Mouse (Mus musculus): ENCODE results near the gene Olfr800.

Gene Olfr800

DNA sequence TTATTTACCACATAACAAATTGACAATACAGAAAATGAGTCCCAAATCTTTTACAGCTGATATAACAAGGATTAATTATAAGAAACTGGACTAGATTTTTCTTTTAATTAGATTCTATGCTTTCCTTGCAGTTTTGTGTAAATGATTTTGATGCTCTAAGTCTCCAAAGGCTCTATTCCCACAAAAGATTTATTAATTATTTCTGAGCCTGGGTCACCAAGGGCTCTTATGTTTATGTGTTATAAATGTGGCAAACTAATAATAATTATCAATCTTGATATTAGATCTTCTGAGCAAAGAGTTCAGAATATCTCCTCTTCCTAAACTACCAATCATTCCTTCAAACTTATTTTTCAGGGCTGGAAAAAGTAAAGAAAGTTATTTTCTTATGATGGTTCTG is at the start of gene Olfr800:
TSS of gene Olfr800 (plus strand) at position 301 of the 400 bp plus-strand sequence.
- no peak for DNase-seq (ENCODE audit: low read depth, low spot score)

DNA sequence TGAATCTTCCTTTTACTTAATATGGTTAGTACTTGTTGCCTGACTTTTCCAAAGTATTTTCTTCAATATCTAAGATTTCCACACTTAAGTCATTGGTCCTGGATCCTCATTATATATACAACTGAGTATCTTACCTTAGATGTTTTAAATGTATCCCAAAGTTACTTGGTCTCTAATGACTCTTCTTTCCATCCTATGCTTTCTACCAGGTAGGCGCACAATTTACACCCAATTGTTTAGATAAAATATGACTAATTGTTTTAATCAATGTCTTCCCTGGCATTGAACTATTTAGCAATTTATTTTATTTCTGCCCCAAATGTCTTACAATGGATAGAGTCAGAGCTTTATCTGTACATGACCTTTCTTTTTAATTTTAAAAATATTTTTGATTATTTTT is 45.0 kb upstream of the Olfr800 start, which contains the start of gene Olfr796:
TSS of gene Olfr796 (minus strand) at position 101 of the 400 bp plus-strand sequence.
- no peak for DNase-seq (ENCODE audit: low read depth, low spot score)

DNA sequence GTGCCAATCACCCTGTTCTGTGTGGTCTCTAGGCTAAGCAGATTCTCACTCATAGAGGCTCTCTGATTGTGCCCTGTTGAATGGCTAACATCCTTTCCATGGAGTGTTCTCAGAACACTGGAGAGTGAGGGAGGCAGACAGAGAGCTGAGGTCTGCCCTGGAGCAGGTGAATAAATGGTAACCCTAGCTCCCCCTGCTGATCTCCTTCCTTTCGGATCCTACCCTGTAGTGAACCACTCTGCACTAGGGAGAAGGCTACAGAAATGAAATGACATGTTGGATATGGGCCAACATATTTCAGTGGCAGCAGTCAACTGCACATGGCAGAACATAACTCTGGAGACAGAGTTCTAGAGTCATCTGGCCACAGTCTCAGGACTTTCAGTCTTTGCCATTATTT is 35.8 kb upstream of the Olfr800 start:
- no peak for DNase-seq (ENCODE audit: low read depth, low spot score)

DNA sequence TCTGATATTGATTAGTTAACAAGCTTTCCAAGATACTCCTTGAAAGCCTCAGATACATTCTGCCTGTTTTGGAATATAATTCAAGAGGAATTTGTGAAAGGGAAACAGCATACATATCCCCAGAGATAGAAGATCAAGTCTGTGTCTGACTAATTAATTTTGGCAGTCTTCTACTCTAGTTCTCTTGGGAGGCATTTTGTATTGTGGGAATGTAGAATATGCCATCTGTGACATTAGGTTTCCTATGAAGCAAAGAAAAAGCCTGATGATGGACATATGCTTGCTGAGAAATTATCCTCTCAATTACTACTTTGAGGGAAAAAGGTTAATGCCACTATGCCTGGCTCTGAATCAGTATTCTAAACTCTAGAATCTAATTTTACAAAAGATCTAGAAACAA is 34.2 kb upstream of the Olfr800 start:
- DNase-seq (ENCODE audit: low read depth, low spot score) = no peak

DNA sequence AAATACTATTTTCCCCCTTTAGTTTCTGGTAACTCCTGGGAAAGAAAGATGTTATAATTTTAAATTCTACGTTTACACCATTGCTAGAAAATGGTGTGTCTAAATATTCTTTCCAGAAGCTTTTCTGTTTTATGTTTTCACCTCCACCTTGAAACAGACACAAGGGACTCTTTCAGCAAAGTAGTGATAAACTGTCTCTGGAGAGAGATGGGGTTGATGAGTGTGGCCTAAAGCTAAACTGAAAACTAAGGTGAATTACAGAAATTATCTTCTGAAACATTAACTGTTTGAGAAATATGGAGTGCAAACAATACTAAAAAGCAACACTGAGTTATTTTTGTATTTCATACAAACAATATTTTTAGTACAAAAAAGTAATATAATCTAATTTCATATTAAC is 29.7 kb upstream of the Olfr800 start, which contains the start of gene Olfr798:
TSS of gene Olfr798 (minus strand) at position 101 of the 400 bp plus-strand sequence.
- no peak for DNase-seq (ENCODE audit: low read depth, low spot score)

DNA sequence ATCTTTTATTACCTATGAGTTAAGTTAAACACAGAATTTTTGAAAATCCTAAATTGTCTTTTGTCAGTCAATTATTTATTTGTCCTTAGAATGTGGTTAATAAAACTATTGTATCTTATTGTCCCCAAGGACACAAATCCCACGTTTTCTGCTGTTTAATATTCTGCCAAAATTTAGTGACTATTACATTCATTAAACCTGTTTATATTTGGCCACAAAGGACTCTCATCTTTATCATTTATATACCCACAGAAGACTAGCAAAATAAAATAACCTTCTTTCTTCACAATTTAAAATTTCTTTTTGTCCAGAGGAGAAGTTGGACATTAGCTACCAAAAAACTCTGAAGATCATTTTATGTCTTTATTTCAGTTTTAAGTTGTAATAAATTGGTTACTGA is 20.3 kb upstream of the Olfr800 start, which contains the start of gene Olfr799:
TSS of gene Olfr799 (plus strand) at position 301 of the 400 bp plus-strand sequence.
- no peak for DNase-seq (ENCODE audit: low read depth, low spot score)

DNA sequence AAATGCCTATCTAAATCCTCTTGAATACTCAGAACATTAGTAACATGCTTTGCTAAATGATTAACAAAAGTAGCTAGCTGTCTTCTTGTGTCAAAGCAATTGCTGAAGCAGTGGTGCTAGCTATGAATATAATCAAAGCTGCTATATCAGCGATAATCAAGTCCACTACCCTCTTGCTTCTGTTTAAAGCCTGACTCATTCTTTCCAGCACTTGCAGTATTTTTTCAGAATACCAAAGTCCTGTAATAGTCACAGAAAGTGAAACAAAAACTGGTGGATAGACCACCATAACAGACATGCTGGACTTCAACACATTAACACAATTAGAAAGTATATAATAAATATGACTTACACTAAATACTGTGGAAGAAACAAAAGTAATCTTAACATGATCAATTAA is 5.7 kb upstream of the Olfr800 start:
- no peak for DNase-seq (ENCODE audit: low read depth, low spot score)

DNA sequence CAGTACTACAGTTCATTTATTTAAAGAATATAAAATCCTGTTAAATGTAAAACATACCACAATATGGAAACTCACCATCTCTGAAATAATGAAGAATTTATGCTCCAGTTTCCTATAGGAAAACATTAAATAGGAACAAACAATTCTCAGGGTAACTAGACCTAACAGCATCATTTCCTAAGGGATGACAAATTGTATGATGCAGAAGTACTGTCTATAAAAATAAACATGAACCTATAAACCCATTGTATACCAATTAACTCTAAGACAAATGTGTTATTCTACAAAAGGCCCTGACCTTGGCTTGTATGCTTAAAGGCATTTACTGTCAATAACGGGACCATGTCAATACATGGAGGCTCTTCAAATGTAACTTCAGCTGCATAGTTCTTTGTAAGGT is 16.3 kb downstream of the Olfr800 start, which contains the start of gene Olfr801:
TSS of gene Olfr801 (minus strand) at position 101 of the 400 bp plus-strand sequence.
- no peak for DNase-seq (ENCODE audit: low read depth, low spot score)

DNA sequence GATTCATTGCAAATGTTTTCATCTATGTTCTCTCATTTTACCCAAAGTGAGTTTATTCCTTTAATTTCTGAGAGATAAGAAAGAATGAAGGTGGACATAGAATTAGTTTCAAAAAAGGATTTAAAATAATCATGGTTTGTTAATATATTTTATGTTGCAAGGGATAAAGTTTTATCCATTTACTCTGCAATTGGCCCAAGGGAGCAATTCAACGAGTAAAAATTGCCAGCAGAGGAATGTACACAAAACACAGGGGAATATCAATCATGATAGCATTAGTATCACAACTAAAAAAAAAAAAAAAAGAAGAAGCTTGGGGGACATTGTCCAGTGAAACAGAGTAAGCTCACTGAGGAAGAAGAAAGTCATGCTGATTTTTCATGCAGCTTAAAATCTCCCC is 30.6 kb downstream of the Olfr800 start, which contains the start of gene Olfr802:
TSS of gene Olfr802 (minus strand) at position 101 of the 400 bp plus-strand sequence.
- no peak for DNase-seq (ENCODE audit: low read depth, low spot score)

DNA sequence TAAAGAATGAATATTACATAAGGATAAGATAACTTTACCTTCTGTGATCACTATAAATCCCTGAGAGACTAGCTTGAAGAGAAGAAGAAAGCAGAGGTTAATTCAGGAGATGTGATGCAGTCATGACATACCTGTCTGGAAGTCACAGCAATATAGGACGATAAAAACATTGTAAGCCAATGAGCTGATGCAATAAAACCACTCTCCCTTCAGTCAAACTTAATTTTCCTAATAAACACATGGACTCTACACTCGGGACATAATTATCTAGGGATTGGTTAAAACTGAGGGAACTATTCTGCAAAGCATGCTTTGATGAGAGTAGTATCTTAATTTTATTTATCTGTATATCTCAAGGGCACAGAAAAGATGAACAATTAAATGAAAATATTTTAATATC is 36.7 kb downstream of the Olfr800 start, which contains the start of gene Olfr803:
TSS of gene Olfr803 (minus strand) at position 101 of the 400 bp plus-strand sequence.
- no peak for DNase-seq (ENCODE audit: low read depth, low spot score)

DNA sequence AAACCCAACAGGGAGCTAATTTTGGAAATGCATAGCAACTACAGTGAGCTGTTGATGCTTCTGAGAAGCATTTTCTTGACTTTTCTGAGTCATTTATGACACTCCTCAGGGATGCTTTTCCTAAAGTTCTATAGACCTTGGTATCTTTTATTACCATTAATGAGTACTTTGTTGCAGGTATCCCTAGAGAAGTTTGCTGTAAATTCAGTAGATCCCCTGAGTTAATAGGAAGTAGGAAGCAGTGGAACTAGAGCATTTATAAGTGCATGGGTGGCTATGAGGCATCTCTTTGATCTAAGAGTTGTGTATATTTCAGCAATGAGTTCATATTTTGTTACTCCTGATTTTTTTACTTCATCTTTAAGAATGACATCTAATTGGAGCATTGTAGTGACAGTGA is 45.4 kb downstream of the Olfr800 start, which contains the start of gene Olfr804:
TSS of gene Olfr804 (plus strand) at position 301 of the 400 bp plus-strand sequence.
- DNase-seq (ENCODE audit: low read depth, low spot score) = no peak
